Mouse (Mus musculus) Muller cell, postnatal 12 days (primary cell): ENCODE measurements around the gene Capzb.
A peak's percentile ranks its signal among the peaks of the same experiment; 100 is the strongest.

ENCODE experiments used
- DNase-seq: peaks from one replicate; pipeline ENCODE4 v3.0.0-alpha.2; 2015; ENCODE audit errors: inconsistent ontology term

Capzb gene

DNA sequence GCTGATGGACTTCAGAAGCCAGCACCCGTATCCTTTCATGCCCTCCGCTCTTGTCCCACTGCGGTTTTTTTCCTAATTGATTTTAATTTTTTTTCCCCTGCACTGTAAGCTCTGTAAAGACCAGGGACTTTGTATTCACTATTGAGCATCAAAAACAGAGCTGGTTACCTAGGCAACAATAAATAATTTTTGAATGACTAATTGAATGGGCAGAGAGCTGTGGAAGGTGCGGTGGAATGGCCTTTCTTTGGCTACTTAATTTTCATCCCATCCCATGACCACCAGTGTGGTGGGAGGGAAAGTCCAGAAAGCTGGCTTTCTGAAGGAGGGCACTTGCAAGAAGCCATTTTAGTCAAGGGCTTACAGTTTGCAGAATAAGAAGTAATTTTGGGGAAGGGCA lies 41.6 kb downstream of the Capzb start:
- peak; percentile 95 for DNase-seq

DNA sequence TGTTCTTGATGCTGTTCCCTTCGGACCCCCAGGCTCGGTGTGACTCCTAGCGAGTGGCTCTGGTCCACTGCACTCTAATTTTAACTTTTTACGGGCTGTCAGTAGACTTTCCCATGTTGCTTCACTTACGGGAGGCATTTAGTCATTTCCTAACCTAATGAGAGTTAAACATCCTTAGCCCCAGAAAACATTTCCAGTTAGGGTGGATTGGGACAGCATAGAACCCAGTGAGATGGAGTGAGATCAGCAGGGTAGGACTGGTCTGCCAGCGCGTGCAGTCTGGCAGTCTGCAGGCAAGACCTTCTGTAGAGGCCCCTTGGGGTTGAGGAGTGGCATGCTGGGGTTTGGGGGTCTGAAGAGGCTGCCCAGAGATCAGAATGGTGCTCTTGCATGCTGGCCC lies 42.9 kb downstream of the Capzb start:
- no peak for DNase-seq

DNA sequence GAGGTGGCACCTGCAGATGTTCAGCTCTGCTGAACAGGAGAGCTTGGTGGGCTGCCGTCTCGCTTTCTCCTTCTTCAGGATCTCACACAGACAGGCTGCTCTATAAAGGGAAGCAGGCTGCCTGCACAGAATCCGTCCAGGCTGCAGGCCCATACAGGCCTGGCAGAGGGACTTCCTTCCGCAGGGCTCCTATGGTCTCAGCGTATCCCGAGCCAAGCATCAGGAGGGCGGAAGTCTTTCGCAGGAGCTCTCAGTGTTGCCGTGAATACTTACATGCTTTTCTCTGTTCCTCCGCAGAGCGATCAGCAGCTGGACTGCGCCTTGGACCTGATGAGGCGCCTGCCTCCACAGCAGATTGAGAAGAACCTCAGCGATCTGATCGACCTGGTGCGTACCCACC lies 45.9 kb downstream of the Capzb start:
- DNase-seq, result no peak

DNA sequence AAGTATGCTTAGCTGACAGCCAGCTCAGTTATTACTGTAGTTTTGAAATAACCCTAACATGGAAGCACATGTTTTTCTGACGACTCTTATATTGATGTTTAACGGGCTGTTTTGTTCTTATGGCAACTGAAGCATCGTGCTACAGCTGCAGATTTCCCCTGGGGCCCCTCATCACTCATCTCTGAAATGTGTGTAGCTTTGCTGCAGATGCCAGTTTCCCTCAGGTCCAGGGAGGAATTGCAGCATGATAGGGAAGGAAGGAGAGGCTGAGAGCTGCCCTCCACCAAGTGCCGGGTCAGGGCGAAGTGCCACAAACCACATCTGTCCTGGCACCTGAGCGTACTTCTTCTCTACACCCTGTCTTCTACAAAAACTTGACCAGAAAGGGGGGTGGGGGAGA lies 47.6 kb downstream of the Capzb start:
- DNase-seq, result no peak

DNA sequence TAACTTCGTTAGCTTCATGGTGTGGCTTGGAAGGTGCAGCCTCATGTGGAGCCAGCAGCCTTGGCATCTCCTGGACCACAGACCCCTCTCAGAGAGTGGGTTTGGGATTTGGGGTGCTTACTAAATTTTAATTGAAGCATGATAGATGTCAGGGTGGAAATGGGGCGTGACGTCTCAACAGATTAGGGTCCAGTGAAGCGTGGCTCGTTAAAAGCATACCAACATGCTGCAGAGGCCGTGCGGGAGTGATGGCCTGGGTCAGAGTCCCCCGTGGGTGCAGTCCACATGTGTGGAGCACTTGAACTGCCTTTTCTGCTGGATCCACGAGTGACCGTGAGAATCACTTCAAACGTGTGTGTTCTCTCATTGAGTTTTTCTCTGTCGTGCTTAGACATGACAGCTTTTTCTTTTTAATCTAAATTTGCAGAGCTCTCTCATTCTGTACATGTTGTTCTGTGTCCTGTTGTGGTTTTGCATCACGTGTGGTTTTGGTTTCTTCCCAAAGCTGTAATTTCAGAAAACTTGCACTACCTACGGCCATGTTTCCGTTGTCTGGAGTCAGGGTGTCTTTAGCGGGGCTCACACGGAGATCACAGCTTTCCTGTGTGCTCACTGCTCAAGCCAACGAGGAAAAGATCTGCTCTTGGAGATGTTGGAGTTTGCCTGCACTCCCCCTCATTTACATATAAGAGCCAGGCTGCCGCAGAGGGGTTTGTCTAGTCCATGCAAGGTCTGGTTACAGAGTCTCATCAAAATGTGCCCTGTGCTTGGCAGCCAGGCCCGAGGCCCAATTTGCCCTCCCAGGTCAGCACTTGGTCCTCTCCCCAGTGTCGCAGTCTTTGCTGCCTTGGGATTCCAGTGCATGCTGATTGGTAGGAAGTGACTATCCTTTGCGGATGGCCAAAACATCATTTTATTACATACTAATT lies 49.2 kb downstream of the Capzb start:
- no peak for DNase-seq

DNA sequence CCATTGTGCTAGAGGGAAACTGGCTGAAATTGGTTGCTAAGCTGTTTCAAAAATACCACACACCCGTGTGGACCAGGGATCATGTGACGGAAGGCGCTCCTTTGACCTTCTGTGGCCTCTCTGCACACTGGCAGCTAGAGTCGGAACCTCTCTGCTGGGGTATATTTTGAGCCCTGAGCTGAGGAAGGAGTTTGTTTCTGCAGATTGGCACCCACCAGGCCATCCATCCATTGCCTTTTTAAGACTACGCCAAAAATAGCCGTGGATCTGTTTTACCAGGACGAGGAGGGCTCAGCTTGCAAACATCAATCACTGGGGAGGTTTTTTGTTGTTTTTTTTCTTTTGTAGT lies 49.9 kb downstream of the Capzb start:
- DNase-seq, result no peak

DNA sequence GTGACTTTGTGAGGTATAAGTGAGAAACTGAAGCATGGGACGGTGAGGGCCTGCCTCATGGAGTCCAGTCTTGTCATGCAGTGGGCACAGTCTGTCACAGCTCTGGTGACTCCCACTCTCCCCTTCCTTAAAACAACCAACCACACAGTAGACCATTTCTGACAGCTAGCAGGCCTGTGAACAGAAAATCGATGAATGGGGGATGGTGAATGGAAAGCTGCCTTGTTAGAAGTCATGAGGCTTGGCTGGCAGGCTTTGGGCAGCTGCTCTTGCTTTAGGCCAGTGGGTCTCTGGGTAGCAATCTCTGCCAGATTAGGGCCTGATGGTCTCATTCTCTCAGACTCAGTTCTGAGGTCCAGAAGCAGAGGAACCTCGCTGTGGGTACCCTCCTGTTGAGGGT lies 51.5 kb downstream of the Capzb start:
- no peak for DNase-seq

DNA sequence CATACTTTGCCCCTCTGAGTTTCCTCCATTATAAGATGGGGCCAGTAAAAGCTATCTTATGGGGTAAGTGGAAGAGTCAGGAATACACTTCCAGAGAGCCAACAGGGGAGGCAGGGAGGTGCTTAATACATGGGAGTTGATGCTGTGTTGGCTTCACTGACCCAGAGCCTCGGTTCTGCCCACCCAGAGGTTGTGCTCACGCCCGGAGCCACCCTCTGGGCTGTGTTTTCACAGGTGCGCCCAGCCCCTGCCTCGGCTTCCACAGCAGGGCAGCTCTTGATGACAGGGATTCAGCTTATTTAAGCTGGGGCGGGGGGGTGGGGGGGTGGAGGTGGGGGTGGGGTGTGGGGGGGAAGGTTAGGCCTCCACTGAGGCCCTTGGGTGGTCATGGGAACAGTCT lies 52.1 kb downstream of the Capzb start:
- no peak for DNase-seq

DNA sequence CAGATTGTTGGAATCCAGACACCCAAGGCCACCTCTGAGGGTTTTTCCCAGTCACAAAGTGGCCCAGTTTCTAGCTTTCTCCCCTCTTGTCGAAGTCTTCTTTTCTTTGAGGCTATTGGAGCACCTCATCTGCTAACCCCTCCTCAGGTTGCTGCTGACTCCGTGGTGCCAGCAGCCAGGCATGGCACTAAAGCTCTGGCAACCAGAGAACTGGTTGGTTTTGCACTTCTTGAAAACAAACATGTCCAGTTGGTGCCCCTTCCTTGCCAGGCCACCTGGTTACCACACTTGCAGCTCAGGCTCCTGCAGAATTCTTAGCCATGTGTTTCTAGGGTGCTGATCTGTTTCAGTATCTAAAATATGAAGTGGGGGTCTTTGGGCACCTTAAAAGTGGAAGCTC lies 52.8 kb downstream of the Capzb start:
- DNase-seq, result no peak

DNA sequence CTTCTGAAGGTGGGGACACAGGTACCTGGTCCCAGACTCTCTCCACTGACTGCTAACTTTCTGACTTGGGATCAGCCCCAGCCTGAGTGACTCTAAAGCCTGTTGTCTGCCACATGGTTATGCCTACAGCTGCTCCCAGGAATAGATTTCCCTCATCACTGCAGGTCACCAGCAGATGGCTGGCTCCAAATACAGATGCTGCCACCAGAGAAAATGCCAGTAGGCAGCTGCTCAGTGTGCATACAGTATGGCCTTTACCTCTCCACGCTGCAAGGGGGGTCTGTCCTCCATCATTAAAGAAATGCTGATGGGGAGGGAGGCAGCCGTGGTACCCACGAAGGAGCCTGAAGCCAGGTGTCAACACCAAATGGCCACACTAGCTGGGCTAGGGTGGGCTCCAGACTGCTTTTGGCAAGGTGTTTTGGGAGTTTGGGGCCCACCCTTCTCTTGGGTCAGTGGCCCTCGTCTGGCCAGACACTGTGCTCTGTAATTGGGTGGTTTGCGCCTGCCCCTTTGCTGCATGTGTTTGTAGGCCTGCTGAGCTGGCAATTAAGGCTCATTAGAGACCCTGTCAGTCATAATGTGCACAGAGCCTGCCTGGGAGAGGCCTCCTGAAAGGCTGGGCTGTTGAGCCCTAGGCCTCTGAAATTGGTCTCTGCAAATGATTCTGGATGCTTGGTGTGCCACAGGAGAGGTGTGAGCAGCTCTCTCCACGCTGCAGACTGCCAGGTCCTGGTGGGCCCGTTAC lies 53.6 kb downstream of the Capzb start:
- DNase-seq, result peak; percentile 91

DNA sequence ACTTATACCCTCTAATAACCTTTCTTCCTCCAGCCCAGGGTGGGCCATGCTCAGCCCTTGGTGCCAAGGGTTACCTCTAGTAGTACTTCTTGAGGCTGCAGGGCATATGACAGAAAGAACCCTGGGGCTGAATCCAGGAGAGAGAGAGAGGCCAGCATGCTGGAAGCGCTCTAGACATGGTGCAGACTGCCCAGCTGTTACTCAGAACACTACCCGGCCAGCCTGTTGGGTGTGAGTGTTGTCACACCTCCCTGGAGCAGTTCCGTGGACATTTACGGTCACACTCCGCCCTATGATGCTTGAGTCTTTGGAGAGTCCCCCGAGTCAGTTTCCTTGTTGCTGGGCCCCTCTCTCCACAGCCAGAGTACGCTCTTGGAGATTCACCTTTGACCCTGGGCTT lies 55.3 kb downstream of the Capzb start:
- no peak for DNase-seq

DNA sequence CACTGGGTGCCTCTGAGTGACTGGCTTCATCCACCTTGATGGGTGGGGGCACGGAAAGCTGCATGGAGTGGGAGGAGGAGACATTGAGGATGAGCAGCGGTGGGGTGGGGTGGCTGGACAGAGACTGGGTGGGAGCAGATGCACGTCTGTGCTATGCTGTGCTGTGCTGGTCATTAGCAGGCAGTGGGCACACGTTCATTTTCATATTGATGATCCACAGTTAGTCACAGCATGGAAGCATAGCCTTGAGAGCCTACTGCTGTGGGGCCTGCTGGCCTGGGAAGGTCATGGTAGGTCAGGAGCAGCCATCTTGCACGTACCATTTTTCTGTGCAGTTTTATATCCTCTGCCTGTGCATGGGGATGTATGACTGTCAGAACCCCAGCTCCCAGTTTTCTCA lies 56.0 kb downstream of the Capzb start:
- no peak for DNase-seq

DNA sequence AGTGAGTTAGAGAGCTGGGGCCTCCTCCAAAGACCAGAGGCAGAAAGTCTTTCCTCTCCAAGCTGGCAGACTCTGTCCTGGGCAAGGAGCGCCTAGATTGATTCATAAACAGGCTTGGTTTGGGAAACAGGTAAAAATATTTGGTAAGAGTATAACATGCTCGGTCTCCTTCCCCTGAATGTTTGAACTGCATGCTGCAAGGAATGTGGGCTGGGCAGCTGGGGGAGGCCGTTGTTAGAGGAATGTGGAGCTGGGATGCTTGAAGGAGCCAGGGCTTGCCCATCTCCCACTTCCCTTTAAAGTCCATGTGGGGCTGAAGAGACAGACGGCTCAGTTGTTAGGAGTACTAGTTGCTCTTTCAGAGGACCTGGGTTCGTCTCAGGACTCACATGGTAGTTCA lies 57.3 kb downstream of the Capzb start:
- peak; percentile 77 for DNase-seq

DNA sequence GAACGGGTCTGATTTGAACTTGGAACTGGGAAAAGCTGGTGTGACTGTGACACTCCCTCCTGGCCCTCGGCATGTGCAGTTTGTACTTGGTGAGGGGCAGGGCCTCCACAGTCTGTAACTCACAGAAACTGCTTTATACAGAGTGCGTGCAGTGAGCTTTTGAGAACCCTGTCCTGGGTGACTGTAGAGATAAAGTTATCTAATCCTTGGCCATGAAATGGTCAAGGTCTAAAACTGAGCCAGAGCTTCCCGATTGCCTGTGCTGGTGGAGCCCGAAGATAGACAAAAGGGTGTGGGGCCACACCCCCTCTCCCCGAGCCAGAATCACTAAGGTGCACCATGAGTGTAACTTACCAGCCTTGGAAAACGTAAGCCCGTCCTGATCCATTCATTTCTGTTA lies 58.2 kb downstream of the Capzb start:
- no peak for DNase-seq

DNA sequence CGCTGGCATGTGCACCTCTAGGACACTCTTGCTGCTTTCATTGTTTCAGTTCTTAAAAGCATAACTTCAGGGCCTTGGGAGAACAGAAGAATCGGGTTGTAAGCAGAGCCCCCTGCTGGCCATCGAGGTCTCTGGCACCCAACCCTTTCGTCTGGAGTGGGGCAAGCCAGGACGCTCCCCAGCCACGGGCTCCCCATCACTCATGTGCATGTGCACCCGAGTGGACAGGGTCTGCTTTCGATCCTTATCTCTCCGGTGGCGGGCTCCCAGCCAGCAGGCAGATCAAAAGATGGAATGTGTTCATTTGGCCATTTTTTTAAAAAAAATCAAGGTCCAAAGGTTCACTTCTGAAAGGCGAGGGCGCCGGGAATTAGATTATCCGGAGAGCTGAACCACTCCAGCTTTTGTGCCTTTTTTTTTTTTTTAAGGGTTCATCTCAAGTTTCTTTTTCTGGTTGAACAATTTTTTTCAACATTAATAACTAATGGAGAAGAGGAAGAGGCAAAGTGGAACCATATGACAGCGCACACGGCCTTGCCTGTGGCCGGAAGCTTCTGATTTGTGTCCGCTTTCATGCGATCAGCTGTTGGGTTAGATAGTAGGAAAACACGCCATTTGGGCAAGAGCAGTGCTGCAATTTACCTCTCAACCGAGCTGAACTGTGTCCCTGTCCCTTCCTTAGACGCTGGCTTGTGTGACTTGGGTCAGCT lies 59.5 kb downstream of the Capzb start:
- peak; percentile 88 for DNase-seq

DNA sequence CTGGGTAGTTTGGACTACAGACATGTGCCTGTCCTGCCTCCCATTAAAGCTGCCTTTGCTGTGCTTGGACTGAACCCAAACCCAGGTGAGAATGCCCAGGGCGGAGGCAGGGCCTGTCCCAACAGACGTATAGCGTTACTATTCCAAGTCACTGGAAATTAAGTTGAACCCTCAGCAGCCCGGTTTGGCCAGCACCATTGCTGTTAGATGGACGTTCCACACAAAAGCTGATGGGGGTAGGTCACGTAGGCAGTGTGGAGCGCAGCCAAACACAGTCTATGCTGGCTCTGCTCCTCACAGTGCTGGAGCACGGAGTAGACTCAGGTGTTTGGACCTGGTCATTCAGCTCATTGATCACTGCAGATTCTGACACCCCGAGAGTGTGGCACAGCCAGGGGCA lies 60.5 kb downstream of the Capzb start:
- DNase-seq, result no peak

DNA sequence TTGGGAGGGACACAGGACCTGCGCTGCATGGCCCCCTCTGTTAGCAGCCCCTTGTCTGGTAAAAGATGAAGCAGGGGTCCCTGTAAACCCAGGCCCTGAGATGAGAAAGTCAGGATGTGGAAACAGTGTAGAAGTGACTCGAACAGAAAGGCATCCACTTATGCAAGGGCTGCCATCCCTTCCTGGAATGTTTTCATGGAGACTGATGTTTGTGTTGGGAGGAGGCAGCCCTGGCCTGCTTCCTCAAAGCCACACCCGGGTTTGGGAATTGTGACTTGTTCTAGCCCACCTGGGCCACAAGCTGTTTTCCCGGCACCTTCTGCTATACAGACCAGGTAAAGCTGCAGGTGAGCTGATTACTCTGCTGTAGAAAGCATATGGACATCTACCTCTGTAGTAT lies 63.4 kb downstream of the Capzb start:
- DNase-seq, result no peak

DNA sequence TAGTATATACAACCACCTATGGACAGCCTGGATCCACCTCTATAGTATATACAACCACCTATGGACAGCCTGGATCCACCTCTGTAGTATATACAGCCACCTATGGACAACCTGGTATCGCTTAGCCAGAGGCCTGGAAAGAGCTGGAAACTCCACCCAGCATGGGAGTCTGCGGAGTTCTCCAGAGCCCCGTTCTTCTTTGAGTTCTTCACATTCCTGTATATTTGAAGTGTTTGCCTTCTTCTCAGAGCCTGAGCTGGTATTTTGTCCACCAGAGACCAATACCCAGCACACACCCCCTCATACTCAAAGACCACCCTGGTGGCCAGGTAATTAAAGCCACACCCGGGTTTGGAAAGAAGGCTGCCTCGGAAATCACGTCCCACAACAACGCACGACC lies 64.0 kb downstream of the Capzb start:
- no peak for DNase-seq

DNA sequence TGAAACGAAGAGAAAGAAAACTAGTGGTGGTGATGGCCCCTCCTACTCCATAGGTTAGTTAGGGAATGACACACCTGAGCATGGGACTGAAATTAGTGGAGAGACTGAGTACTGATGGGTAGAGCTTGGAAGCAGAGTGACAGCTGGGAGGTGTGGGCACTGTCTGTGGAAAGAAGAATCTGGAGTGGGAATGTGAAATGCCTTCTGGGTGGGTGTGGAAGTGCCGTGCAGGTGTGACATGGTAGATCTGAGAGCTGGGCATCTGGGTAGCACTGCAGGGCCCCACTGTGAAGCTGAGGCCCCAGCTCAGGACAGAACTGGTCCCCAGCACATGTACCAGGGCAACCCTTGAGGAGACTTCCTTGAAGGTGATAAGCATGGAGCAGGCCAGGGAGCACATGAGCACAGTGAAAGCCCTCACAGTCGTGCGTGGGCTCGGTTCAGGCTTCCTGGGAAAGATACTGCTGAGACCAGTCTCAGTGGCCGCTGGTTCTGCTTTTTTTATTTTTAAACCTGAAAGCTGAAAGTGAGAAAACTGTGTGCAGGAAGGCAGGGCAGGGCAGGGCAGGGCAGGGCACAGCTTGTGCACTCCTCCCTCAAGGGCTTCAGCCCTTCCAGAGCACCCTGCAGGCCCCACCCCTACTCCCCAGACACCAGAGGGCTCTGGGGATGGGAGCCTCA lies 66.1 kb downstream of the Capzb start:
- no peak for DNase-seq

DNA sequence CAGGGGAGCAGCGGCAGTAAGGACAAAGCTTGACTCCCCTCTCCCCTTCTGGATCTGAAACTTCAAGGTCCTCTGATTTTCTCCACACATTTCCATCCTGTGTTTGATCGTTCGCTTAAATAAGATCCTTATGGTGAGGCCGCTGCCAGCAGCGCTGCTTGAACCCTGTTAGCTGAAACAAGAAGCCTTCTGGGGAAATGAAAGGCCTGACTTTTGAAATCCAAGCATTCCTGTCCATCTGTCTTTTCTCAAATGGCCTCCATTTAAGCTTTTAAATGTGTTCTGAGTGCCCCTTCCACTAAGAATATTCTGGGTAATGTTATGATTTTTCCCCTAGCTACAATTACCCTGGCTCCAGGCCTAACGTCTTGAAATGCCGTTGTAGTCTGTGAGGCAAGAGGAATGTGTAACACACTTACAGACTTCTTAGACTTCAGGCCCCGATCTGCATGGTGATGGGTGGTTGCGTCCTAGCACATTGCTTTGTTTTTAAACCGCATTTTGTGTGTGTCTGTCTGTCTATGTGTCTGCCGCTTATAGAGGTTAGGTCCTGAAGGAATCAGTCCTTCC lies 66.7 kb downstream of the Capzb start:
- no peak for DNase-seq

DNA sequence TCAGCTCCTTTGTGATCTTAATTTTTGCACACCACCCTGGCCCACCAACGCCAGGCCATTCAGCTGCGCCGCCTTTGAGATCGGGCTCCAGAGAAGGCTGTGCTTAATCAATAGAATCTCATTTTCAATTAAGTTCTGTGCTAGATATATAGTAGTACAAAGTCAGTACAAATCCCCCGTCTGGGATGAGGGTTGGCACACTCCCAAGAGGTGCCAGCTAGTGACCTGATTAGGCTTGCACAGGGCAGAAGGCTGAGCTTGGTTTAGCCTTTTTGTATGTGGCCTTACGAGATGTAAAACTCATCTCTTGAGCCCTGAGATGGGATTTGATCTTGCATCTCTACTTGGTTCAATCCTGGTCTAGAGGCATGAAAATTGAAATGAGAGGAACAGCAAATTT lies 70.3 kb downstream of the Capzb start:
- DNase-seq, result no peak
